Mouse (Mus musculus): ENCODE data around the gene Aamdc. TPM values are rescaled to one million over a fixed set of nuclear protein-coding genes. Genes with fewer than 3 reads are reported as not detected.

Gene Aamdc
- total RNA-seq, 2 experiments from 2014 or later = 113 to 130 TPM

- H3K4me3 ChIP-seq = peak overlapping the region; percentile 86
- DNase-seq = peak; percentile 64
- peak overlapping the region; percentile 98 for H3K27ac ChIP-seq
- no peak for TF ChIP-seq CTCF (IDR thresholded peaks at IDR 0.05)
- intact Hi-C loops (cut with DNase I) = loop anchor here (1.0 to 5.0 kb wide), 6 partner anchors 42 to 155 kb away; partner anchors contain the start of genes Clns1a and Ints4
These were observed 912 bp upstream of the Aamdc start for GRCm38 (mm10) chr7:97579976-97580842.

- intact Hi-C loops (cut with DNase I) = loop anchor here (1.0 to 5.0 kb wide), 5 partner anchors 74 to 154 kb away; partner anchors contain the start of genes Clns1a and Ints4
- H3K4me3 ChIP-seq = peak overlapping the region; percentile 86
- DNase-seq = peak; percentile 84
- no peak for TF ChIP-seq CTCF (IDR thresholded peaks at IDR 0.05)
- H3K27ac ChIP-seq = peak overlapping the region; percentile 98
These were observed 783 bp downstream of the Aamdc start for GRCm38 (mm10) chr7:97578361-97579066.

- Histone ChIP-seq H3K27ac (no peak overlapping the region), H3K4me3 (no peak overlapping the region)
- intact Hi-C loops (cut with DNase I) = no loop called here
- no peak for DNase-seq
- peak; percentile 43 for TF ChIP-seq CTCF (IDR thresholded peaks at IDR 0.05)
These were observed 8.9 kb downstream of the Aamdc start for GRCm38 (mm10) chr7:97570389-97570788.

- intact Hi-C loops (cut with DNase I) = no loop called here
- no peak for DNase-seq
These were observed 9.9 kb downstream of the Aamdc start for GRCm38 (mm10) chr7:97569372-97569771.

GRCm38 (mm10) chr7:97563576-97563975, 15.7 kb downstream of the Aamdc start:
- no peak overlapping the region for H3K27ac ChIP-seq
- DNase-seq = no peak
- intact Hi-C loops (cut with DNase I) = no loop called here
- no peak for TF ChIP-seq CTCF (IDR thresholded peaks at IDR 0.05)
- H3K4me3 ChIP-seq = no peak overlapping the region

More at GRCm38 (mm10) chr7:97569372-97569771, 9.9 kb downstream of the Aamdc start:
- no peak overlapping the region for H3K27ac ChIP-seq
- TF ChIP-seq CTCF (IDR thresholded peaks at IDR 0.05) = no peak
- H3K4me3 ChIP-seq = no peak overlapping the region

GRCm38 (mm10) chr7:97550673-97551072, 28.6 kb downstream of the Aamdc start:
- intact Hi-C loops (cut with DNase I) = no loop called here
- Histone ChIP-seq H3K27ac (peak overlapping the region; percentile 91), H3K4me3 (peak overlapping the region; percentile 26)
- TF ChIP-seq CTCF (IDR thresholded peaks at IDR 0.05) = no peak
- DNase-seq = peak; percentile 63

- TF ChIP-seq CTCF (IDR thresholded peaks at IDR 0.05) = no peak
- peak; percentile 42 for DNase-seq
- intact Hi-C loops (cut with DNase I) = no loop called here
- Histone ChIP-seq H3K4me3 (no peak overlapping the region), H3K27ac (peak overlapping the region; percentile 91)
These were observed 30.0 kb downstream of the Aamdc start for GRCm38 (mm10) chr7:97549301-97549700.

- DNase-seq = peak; percentile 80
- Histone ChIP-seq H3K27ac (peak overlapping the region; percentile 91; the same call in 1 of the 2 replicates), H3K4me3 (no peak overlapping the region)
- intact Hi-C loops (cut with DNase I) = no loop called here
- TF ChIP-seq CTCF (IDR thresholded peaks at IDR 0.05) = no peak
These were observed 32.8 kb downstream of the Aamdc start for GRCm38 (mm10) chr7:97546462-97546861.

GRCm38 (mm10) chr7:97536571-97536970, 42.7 kb downstream of the Aamdc start:
- Histone ChIP-seq H3K4me3 (no peak overlapping the region), H3K27ac (no peak overlapping the region)
- intact Hi-C loops (cut with DNase I) = no loop called here
- no peak for TF ChIP-seq CTCF (IDR thresholded peaks at IDR 0.05)
- DNase-seq = no peak

- intact Hi-C loops (cut with DNase I) = no loop called here
These were observed 43.8 kb downstream of the Aamdc start for GRCm38 (mm10) chr7:97535531-97535930.

GRCm38 (mm10) chr7:97519935-97520334, 59.4 kb downstream of the Aamdc start:
- no peak overlapping the region for H3K4me3 ChIP-seq
- no peak overlapping the region for H3K27ac ChIP-seq
- TF ChIP-seq CTCF (IDR thresholded peaks at IDR 0.05) = no peak
- intact Hi-C loops (cut with DNase I) = no loop called here
- DNase-seq = no peak

More at GRCm38 (mm10) chr7:97535531-97535930, 43.8 kb downstream of the Aamdc start:
- no peak for TF ChIP-seq CTCF (IDR thresholded peaks at IDR 0.05)
- Histone ChIP-seq H3K27ac (no peak overlapping the region), H3K4me3 (no peak overlapping the region)
- no peak for DNase-seq

- Histone ChIP-seq H3K4me3 (no peak overlapping the region), H3K27ac (no peak overlapping the region)
- intact Hi-C loops (cut with DNase I) = no loop called here
- TF ChIP-seq CTCF (IDR thresholded peaks at IDR 0.05) = no peak
- no peak for DNase-seq
These were observed 64.5 kb downstream of the Aamdc start for GRCm38 (mm10) chr7:97514786-97515185.

All from gastrocnemius, adult 2 months (tissue).